Mouse (Mus musculus) bone marrow macrophage, adult 2 months (primary cell): ENCODE results near the gene Ncoa3.

Experiments
- CTCF ChIP-seq: IDR thresholded peaks from 2 replicates; pipeline ENCODE4 v1.5.1; 2012; ENCODE audit warnings: low read depth, mild to moderate bottlenecking, low read length, moderate library complexity
- POLR2A ChIP-seq: IDR thresholded peaks from 2 replicates; pipeline ENCODE4 v1.6.1; 2012; ENCODE audit warnings: mild to moderate bottlenecking, low read depth, low read length, borderline replicate concordance

- TF ChIP-seq POLR2A (no peak), CTCF (no peak)
Measured at GRCm38 (mm10) chr2:166122781-166123180, 130.3 kb downstream of the Ncoa3 start.
